Mouse (Mus musculus) c-Kit-positive CD71-negative TER-119-negative erythroid progenitor cells, embryonic 14.5 days (primary cell): ENCODE results near the gene Psmb8.
"Not testable (repeated sequence)": the region's sequence is repeated elsewhere in the genome, so short reads cannot be mapped to it uniquely, and the experiment has no call there.

Source experiments
- DNase-seq: peaks from one replicate; pipeline ENCODE4 v3.0.0-alpha.2; 2013; ENCODE audit warnings: low read depth

The Psmb8 gene

DNA sequence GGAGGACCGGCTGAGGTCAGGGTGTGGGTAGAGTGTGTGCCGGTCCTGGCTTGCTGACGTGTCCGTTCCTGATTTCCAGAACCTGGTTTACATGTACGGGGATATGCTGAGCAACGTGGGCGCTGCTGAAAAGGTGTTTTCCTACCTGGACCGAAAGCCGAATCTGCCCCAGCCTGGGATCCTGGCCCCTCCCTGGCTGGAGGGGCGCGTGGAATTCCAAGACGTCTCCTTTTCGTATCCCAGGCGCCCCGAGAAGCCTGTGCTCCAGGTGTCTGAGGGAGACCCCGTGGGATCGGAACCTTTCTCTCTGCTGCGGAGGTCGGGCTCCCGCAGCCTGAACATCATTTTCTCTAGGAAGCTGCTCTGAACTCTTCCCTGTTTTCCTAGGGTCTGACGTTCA is 16.4 kb downstream of the Psmb8 start:
- DNase-seq = no peak

DNA sequence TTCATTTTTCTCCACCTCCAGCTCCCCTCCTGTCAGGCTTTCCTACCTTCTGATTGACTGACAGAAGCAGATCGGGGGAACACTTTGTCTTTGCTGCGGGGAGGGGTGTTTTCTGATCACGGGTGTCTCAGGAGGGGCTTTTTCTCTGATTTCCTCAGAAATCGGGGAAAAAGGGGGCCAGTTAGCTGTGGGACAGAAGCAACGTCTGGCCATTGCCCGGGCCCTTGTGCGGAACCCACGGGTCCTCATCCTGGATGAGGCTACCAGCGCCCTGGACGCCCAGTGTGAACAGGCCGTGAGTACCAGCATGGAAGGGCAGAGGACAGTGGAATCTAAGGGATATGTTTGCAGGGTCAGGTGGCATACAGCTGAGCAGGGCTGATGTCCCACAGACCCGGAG is 17.7 kb downstream of the Psmb8 start:
- DNase-seq = no peak

DNA sequence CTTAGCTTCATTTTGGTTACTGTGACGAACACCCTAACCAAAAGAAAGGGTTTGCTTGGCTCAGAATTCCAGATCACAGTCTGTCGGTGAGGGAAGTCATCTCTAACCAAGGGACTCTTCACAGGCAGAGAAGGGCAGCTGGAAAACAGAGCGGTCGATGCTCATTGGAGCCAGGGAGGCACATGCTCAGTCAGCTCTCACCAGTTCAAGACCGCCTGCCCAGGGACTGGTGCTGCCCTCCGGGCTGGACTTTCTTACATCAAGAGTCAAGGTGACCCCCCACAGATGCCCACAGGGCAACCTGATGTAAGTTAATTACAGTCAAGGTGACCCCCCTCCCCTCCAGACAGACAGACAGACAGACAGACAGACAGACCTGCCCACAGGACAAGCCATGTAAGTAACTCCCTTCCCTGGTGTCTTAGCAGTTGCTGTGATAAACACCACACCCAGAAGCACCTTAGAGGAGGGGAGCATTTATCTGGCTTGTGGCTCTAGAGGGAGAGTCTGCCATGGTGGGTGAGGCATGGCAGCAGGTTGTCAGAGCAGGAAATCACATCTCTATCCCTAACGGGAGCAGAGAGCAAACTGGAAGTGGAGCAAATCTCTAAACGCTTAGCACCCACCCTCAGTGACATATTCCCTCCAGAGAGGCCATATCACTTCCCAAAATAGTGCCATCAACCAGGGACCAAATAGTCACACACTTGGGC is 19.9 kb downstream of the Psmb8 start:
- DNase-seq = no peak

DNA sequence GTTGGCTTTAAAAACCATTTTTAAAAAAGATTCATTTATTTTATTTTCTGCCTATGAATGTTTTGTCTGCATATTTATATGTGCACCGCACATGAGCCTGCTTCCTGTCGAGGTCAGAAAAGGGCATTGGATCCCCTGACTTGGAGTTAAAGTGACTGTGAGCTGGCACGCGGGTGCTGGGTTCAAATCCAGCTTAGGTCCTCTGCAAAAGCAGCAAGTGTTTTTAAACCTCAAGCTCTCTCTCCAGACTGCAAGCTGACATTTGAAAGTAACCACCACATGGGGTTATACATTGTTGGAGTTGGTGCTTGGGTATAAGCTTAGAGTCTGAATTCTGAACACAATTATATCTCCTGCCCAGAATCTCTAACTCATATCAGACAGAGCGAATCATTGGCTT is 20.5 kb downstream of the Psmb8 start:
- no peak for DNase-seq

DNA sequence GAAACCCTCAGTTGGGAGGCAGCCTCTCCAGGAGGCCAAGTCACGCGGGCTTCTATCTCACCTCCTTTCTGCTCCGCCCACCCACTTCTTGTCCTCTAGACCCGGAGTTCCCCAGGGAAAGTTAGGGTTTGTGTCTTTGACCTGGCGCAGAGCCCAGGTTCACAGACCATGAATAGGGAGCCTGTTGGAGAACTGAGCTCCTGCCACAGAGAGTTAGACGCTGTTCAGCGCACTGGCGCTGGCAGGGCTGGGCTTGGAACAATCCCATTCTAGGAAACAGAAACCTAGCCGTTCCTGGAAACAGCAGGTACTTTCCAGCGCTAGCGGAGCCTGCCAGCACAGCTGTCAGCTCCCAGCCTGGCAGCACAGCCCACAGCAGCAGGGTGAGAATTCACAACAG is 21.2 kb downstream of the Psmb8 start:
- DNase-seq = no peak

DNA sequence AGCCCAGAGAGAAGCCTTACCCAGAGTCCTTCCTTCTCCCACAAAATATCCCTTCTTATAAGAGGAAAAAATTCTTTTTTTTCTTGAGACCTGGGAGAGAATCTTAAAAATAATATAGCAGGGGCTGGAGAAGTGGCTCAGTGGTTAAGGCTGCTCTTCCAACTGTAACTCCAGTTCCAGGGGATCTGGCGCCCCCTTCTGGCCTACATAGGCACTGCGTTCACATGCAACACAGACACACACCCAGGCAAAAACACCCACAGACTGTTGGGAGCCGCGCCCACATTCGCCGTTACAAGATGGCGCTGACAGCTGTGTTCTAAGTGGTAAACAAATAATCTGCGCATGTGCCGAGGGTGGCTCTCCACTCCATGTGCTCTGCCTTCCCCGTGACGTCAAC is 21.6 kb downstream of the Psmb8 start:
- DNase-seq = not testable (repeated sequence)

DNA sequence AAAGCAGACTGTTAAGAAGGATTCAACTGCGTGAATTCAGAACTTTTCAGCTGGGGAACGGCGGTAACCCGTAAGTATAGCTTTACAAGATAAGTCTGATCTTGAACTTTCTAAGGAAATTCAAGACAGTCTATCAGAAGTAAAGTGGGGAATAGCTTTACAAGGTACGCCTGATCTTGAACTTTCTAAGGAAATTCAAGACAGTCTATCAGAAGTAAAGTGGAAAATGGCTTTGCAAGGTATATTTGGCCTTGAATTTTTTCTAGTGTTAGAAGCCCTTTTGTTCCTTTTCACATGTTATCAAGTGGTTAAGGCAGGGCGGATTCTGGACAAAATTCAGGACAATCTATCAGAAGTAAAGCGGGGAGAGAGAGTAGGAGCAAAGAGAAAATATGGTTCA is 22.3 kb downstream of the Psmb8 start:
- not testable (repeated sequence) for DNase-seq

DNA sequence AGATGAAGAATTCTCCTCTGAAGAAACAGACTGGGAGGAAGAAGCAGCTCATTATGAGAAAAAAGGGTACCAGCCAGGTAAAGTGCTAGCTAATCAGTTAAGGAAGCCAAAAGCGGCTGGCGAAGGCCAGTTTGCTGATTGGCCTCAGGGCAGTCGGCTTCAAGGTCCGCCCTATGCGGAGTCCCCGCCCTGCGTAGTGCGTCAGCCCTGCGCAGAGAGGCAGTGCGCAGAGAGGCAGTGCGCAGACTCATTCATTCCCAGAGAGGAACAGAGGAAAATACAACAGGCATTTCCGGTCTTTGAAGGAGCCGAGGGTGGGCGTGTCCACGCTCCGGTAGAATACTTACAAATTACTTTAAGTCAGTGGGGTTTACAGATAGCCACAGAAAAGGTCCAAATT is 22.9 kb downstream of the Psmb8 start:
- not testable (repeated sequence) for DNase-seq

DNA sequence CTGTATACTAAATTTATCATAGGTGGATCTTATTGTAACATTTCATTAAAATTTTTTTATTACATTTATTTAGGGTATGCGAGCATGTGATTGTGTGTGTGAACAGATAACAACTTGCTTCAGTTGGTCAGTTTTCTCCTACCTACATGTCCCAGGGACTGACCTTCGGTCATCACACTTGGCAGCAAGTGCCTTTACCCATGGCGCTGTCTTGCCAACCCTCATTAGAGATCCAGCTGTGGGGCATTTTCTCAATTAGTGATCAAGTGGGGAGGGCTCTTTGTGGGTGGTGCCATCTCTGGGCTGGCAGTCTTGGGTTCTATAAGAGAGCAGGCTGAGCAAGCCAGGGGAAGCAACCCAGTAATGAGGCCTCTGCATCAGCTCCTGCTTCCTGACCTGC is 27.3 kb downstream of the Psmb8 start:
- DNase-seq = no peak

DNA sequence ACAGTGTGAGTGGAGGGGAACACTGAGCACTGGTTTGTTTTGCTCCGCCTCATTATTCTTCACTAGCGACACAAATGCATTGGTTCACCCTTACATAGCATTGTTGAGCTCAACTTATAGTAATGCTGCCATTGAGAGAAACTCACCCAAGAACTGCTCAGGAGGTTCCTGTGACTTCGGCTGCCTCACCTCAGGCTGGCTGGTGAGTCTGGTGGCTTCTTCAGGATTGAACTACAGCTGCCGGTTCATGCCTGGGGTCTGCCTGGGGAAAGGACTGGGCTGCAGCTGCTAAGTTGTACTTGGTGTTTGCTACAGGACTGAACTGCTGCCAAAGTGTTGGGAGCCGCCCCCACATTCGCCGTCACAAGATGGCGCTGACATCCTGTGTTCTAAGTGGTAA is 27.9 kb downstream of the Psmb8 start:
- DNase-seq = no peak

DNA sequence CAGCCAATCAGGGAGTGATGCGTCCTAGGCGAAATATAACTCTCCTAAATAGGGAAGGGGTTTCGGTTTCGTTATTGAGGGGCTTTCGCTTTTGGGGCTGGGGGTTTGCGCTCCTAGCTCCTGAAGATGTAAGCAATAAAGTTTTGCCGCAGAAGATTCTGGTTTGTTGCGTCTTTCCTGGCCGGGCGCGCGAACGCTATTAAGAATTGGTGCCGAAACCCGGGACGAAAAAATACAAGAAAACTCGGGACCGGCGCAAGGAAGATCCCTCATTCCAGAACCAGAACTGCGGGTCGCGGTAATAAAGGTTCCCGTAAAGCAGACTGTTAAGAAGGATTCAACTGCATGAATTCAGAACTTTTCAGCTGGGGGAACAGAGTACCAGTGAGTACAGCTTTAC is 28.4 kb downstream of the Psmb8 start:
- DNase-seq = not testable (repeated sequence)

DNA sequence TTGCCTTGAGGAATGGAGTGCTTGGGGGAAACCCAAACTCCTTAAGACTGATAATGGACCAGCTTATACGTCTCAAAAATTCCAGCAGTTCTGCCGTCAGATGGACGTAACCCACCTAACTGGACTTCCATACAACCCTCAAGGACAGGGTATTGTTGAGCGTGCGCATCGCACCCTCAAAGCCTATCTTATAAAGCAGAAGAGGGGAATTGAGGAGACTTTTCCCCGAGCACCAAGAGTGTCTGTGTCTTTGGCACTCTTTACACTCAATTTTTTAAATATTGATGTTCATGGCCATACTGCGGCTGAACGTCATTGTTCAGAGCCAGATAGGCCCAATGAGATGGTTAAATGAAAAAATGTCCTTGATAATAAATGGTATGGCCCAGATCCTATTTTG is 33.5 kb downstream of the Psmb8 start:
- DNase-seq = not testable (repeated sequence)

DNA sequence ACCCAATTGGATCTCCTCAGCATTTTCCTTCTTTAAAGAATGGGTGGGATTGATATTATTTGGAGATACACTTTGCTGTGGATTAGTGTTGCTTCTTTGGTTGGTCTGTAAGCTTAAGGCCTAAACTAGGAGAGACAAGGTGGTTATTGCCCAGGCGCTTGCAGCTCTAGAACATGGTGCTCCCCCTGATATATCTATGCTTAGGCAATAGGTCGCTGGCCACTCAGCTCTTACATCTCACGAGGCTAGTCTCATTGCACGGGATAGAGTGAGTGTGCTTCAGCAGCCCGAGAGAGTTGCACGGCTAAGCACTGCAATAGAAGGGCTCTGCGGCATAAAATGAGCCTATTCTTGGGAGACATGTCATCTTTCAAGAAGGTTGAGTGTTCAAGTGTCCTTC is 34.5 kb downstream of the Psmb8 start:
- DNase-seq = not testable (repeated sequence)

DNA sequence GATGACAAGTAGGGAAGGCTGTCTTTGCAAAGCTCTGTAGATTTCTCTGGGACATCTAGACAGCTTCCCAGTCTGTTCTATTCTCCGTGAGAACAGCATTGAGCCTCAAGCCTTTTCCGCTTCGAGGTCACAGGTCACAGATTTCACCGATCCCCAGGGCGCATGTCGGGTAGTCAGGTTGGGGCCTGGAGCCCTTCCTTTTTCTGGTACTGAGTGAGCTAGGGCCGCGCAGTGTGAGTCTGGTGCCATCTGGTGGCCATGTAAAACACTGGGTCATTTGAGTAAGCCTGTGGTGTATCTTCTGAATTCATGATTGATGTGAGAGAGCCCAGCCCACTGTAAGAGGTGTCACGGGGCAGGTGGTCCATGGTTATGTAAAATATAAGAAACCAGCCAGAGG is 37.4 kb downstream of the Psmb8 start:
- peak; percentile 82 for DNase-seq

DNA sequence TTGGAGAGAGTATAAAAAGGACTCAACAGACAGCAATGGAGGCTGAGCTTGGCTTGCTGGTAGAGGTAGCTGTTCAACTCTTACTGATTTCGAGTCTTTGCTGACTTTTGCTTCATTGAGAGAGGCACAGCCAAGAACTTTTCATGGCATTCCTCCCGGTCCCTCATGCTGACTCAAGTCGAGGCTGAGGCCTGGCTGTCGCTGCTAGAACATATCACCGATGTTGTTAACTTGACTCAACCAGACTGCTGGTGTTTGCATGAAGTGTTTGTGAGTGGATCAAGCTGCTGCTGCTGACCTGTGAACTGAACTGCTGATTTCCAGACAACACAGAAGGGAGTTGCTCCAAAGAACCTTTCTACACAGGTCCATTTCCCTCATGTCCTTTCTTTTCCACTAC is 39.2 kb downstream of the Psmb8 start:
- no peak for DNase-seq

DNA sequence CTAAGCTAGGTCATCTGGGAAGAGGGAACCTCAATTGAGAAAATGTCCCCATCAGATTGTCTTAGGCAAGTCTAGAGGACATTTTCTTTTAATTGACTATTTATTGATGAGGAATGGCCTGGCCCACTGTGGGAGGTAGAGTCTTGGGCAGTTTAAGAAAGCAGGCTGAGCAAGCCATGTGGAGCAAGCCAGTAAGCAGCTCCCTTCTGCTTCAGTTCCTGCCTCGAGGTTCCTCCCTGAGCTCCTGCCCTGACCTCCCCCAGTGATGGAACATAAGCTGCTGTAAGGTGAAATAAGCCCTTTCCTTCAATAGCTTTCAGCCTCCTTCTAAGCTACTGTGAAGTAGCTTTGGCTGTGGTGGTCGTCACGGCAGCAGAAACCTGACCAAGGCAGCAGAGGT is 40.2 kb downstream of the Psmb8 start:
- DNase-seq = no peak

DNA sequence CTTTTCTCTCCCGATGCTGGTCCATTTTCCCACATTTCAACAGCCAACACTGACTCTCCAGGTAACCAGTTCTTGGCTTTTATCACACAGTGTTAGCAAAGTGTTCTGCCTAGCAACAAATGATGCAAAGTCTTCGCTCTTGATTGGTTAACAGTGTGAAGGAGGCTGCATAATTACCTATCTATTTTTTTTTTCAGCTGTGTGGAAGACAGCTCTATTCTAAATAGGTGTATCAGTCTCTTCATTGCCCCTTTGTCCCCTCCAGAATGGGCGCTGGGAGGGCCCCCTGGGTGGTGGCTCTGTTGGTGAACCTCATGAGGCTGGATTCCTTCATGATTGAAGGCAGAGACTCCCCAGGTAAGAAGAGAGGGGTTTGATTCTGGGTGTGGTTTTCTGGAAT is 41.2 kb downstream of the Psmb8 start, which contains the start of gene H2-Ob:
TSS of gene H2-Ob (plus strand) at position 198 of the 400 bp plus-strand sequence.
- DNase-seq = peak; percentile 57

DNA sequence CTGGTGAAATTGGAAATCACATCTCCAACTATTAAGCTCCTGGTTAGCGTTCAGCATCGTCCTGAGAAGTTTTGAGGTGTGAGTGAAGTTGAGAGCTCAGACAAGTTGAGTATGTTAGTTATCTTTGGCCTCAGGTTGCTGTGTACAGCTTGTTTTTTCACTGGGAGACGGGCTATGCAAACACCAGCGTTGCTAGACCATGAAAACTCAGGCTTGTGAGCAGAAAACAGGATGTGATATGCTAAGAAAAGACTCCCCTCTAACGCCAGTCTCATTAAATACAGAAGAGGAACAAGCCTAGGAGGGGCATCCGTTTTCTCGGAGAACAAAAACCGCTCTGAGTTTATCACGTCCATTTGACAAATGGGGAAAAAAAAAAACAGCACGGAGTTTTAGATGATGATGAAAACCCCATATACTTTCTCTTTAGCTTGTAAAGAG is 42.1 kb downstream of the Psmb8 start:
- DNase-seq = no peak

DNA sequence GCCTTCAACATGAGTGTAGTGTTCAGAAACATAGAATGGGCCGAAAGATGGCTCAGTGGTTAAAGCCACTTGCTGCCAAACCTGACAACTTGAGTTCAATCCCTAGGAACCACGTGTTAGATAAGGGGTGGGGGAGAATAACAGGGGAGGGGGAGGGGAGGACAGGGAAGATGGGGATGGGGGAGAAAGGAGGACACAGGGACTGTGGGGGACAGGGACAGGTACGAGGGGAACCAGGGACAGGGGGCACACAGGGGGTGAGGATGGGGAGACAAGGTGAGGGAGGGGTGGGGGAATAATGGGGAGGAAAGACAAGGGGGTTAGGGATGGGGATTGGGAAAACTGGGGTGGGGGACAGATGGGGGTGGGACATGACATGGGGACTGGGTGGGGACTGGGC is 42.8 kb downstream of the Psmb8 start:
- no peak for DNase-seq

DNA sequence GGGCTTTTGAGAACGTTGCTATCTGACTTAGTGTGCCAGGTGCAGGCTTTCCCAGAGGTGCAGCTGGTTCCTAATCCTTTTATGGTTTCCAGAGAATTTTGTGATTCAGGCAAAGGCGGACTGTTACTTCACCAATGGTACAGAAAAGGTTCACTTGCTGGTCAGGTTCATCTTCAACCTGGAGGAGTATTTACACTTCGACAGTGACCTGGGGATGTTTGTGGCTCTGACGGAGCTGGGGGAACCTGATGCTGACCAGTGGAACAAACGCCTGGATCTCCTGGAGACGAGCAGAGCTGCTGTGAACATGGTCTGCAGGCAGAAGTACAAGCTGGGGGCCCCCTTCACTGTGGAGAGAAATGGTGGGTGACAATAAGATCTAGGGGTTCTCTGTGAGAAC is 43.4 kb downstream of the Psmb8 start:
- DNase-seq = no peak

DNA sequence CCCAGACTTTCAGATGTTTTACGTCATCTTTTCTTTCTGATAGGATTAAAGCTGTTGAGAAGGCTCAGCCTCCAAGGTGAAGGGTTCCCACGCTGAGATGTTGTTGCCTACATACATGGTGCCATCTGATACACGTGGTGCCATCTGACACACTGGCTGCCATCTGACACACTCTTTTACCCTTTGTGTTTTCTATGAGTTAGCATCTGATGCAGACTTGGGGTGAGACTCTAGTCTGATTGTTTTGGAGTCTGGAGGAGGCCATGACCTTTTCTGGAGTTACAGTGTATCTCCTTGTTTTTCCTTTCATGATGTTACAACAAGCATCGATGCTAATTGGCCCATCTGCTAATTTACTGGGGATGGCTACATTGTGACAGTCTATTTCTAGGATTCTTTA is 47.1 kb downstream of the Psmb8 start:
- DNase-seq = no peak

DNA sequence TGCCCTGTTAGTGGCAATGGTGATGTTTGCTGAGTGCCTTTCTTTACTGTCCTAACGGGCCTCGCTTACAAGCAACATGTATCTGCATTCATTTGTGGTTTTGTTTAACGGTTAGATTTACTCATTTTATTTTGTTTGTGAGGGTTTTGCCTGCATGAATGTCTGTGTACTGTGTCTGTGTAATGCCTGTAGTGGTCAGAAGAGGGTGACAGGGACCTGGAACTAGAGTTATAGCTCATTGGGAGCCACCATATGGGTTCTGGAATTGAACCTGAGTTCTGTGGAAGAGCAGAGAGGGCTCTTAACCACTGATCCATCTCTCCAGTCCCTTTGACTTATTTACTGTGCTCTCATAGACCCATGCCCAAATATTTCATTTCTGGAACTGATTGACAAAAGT is 49.5 kb downstream of the Psmb8 start:
- DNase-seq = no peak

DNA sequence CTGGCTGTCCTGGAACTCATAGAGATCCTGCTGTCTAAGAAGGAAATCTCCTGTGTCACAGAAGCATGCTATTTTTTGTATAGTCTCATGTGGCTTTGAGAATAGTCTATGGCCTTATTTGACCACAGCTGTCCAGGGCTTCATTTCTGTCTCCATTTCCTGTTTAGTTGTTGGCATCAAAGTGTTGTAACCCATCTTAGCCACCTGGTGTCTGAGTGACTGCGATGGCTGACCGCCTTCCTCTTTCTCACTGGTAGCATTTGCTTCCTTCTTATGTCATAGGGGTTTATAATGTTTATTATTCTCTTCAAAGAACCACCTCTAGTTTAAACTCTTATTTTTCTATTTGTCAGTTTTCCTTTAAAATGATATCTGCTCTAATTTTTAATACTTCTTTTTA is 51.2 kb downstream of the Psmb8 start:
- DNase-seq = no peak

DNA sequence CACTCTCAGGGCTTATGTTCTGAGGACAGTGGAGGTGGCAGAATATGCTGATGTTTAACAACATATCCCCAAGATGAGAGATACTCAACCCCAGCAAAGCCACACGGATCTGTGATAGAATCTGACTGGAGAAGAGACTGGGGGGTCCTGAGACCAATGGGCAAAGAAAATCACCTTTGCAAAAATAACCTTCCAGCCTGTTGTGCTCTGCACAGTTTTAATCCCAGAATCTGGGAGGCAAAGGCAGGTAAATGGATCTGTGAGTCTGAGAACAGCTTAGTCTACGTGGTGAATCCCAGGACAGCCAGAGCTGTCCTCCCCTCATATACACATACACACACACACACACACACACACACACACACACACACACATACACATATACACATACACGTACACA is 51.8 kb downstream of the Psmb8 start:
- no peak for DNase-seq
